Mouse (Mus musculus) ovary, adult 2 months (tissue): ENCODE results near the gene Naa10. TPM values are rescaled to one million over a fixed set of nuclear protein-coding genes. Genes with fewer than 3 reads are reported as not detected.

ENCODE experiments used
- polyA plus RNA-seq: library from polyadenylated mRNA; depleted of rRNA; stranded (reverse); fragments of >200 nt; gene quantifications from 2 replicates; pipeline ENCODE4 v1.2.3, GENCODE M21; 2012; rRNA removed

Naa10 gene
- 73.7 and 85.2 TPM in 2 replicates for polyA plus RNA-seq

GRCm38 (mm10) chrX:73921823-73922549 lies at the start of gene Naa10, which contains the start of gene Arhgap4:
TSS of gene Naa10 (minus strand) at chrX:73921944.
TSS of gene Arhgap4 (minus strand) at chrX:73921870.

GRCm38 (mm10) chrX:73966248-73967176 lies 44.8 kb upstream of the Naa10 start, which contains the start of gene Hcfc1:
TSS of gene Hcfc1 (minus strand) at chrX:73966357.

DNA sequence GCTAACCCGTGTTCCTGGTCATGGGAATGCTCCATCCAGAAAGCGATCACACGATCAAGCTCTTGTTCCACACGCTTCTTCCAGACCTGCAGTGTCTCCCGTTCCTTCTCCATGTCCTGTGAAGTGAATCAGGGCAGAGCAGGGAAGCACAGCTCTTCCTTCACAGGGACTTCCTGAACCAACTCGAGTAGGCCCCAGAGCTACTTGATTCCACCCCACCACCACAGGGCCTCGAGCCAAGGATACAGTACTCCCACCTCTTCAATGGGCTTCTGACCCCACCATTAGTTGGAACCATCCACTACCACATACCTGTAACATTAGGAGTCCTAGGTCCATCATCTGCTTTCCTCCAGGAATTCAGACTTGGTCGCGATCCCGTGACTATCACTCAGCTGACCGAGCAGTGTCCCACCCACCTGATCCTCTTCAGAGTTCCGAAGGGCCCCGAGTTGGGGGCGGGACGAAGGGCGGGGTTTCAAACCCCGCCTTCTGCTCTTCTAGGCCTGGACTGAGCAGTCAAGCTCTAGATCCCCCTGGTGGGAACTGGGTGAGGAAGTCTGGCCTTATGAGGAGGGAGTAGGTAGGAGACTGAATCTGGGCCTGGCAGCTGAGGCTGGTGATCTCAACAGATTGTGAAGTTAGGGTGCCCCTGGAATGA lies 8.8 kb upstream of the Naa10 start, which contains the start of gene Renbp:
Gene Renbp, minus strand, starts transcription at position 449 of the 661 bp plus-strand sequence.

DNA sequence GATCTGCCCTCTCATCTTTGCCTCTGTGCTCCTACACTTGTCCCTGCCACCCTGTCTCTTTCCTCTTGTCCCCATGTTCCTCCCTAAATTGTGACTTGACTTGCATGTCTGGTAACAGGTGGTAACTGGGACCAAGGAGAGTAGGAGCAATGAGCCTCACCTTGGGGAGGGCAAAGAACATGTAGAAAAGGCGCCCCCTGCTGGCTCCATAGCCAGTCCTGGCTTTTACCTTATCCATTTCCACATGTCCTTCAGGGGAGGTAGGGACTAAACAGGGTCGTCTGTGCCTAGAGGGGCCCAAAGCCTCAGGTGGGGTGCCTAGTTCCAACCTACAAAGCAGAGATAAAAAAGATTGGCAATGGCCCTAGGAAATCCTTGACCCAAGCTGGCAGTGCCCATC lies 26.0 kb downstream of the Naa10 start, which contains the start of gene L1cam:
Gene L1cam, minus strand, starts transcription at position 387 of the 400 bp plus-strand sequence.

DNA sequence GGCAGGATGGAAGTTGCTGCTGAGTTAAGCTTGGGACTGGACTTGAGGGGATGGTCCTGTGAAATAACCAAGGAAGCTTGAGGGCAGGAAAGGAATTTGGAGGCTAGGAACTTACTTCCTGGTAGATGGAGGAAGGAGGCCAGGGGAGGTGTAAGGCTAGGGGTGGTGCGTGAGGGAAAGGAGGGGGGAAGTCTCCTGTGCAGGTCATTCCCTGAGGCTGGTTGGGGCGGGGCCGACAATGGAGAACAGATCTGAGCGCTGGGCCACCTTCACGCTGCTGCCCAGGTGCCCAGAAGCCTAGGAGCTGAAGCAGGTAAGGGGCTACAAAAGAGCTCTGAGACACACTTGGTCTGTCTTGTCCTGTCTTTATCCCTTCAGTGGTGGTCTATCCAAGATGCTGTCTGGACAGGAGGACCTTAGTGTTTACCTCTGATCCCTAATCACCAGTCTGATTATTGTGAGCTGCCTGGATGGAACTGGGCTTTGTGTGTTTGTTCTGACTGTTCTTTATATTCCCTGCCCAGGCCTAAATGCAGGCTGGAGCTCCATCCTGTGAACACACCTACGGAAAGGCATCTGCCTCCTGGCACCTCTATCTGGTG lies 30.1 kb downstream of the Naa10 start, which contains the start of gene Avpr2:
Gene Avpr2, plus strand, starts transcription at position 552 of the 602 bp plus-strand sequence.

Other genes starting within 250 kb of the Naa10 start
- gene Slc6a8, start 248.8 kb downstream of the Naa10 start, polyA plus RNA-seq, result 71.0 and 71.8 TPM in 2 replicates
- gene Bcap31, start 205.8 kb downstream of the Naa10 start, polyA plus RNA-seq, result 25.8 and 32.4 TPM in 2 replicates
- gene Abcd1, start 205.3 kb downstream of the Naa10 start, polyA plus RNA-seq, result 31.0 and 34.1 TPM in 2 replicates
- 2.8 and 3.2 TPM in 2 replicates for gene Plxnb3, start 164.9 kb downstream of the Naa10 start, polyA plus RNA-seq
- gene Srpk3, start 147.5 kb downstream of the Naa10 start, polyA plus RNA-seq, result 5.2 and 5.4 TPM in 2 replicates
- 298 and 381 TPM in 2 replicates for gene Idh3g, start 135.0 kb downstream of the Naa10 start, polyA plus RNA-seq
- gene Ssr4, start 134.9 kb downstream of the Naa10 start, polyA plus RNA-seq, result 249 and 277 TPM in 2 replicates
- 5.1 and 8.1 TPM in 2 replicates for gene Pdzd4, start 97.0 kb downstream of the Naa10 start, polyA plus RNA-seq
- not detected in 2 replicates for gene Avpr2, start 29.8 kb downstream of the Naa10 start, polyA plus RNA-seq
- 0.92 and 1.7 TPM in 2 replicates for gene L1cam, start 25.8 kb downstream of the Naa10 start, polyA plus RNA-seq
- 8.9 and 10.9 TPM in 2 replicates for gene Arhgap4, start 74 bp downstream of the Naa10 start, polyA plus RNA-seq
- gene Renbp, start 8.9 kb upstream of the Naa10 start, polyA plus RNA-seq, result 19.9 and 29.7 TPM in 2 replicates
- 76.2 and 81.0 TPM in 2 replicates for gene Hcfc1, start 44.4 kb upstream of the Naa10 start, polyA plus RNA-seq
- gene Irak1, start 102.0 kb upstream of the Naa10 start, polyA plus RNA-seq, result 393 and 466 TPM in 2 replicates
- not detected in 2 replicates for gene Opn1mw, start 205.5 kb upstream of the Naa10 start, polyA plus RNA-seq
- gene Mecp2, start 213.4 kb upstream of the Naa10 start, polyA plus RNA-seq, result 6.5 and 6.8 TPM in 2 replicates
- not detected in 2 replicates for gene Tex28, start 245.9 kb upstream of the Naa10 start, polyA plus RNA-seq